Mouse (Mus musculus): ENCODE data around the gene Ptprf. TPM values are rescaled to one million over a fixed set of nuclear protein-coding genes. Genes with fewer than 3 reads are reported as not detected.

Gene Ptprf
- polyA plus RNA-seq, 1 experiment from 2014 or later: 26.9 TPM

DNA sequence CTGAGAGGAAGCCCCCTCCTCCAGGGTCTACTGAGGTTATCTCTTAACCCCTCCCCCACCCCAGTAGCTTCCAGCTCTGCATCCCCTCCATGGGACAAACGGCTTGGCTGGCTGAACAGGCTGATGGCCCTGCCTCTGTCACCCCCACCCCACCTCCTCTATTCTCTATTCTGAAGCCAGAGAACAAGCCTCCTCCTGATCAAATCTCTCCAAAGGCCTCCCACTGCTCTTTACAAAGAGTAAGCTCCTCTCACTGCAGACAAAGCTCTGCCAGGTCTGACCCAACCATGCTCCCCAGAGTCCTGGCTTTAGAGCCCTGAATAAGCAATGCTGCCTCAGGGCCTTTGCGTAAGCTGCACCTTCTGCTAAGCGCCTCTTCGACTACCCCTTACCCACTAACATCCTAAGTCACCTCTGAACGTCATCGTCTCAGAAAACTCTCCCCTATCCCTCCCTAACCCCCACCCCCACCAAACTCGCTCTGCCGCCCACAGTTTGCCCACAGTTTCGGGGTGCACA is 19.6 kb downstream of the Ptprf start:
- no peaks in the 10 kb centered on the region for H3K9me3 ChIP-seq
- no peak overlapping the region for H3K4me2 ChIP-seq
- H3K4me1 ChIP-seq: peaks cover 72% of the 10 kb centered on the region
- ATAC-seq (ENCODE audit: extremely low read depth, insufficient number of reproducible peaks, low FRiP score, low TSS enrichment): no peak
- H3K9ac ChIP-seq: no peak overlapping the region
- H3K27me3 ChIP-seq (replicated peaks): no peaks in the 10 kb centered on the region
- WGBS: 84% methylated on average over 9 of the region's 9 CpGs
- H3K4me3 ChIP-seq: no peak overlapping the region
- peaks cover 57% of the 10 kb centered on the region for H3K36me3 ChIP-seq
- no peak overlapping the region; the same call in 1 of the 2 replicates for H3K27ac ChIP-seq (replicated peaks)

DNA sequence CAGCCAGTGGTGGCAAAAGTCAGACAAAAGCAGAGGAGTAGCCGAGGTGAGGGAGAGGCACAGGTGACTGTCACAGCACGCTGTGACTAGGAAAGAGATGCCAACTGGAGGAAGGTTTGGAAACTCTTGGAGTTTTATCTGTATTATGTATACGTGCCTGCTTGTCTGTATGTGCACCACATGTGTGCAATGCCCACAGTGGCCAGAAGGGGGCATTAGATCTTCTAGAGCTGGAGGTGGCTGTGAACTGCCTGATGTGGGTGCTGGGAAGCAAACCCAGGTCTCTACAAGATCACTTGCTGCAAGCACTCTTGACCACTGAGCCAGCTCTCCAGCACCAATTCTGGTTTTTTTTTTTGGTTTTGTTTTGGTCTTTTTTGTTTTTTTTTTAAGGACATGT is 20.5 kb downstream of the Ptprf start:
- Histone ChIP-seq H3K4me1 (peaks cover 72% of the 10 kb centered on the region), H3K9me3 (no peaks in the 10 kb centered on the region), H3K36me3 (peaks cover 57% of the 10 kb centered on the region), H3K4me3 (no peak overlapping the region), H3K4me2 (no peak overlapping the region), H3K9ac (no peak overlapping the region), H3K27me3 (replicated peaks) (no peaks in the 10 kb centered on the region), H3K27ac (replicated peaks) (peak overlapping the region; percentile 81)
- ATAC-seq (ENCODE audit: extremely low read depth, insufficient number of reproducible peaks, low FRiP score, low TSS enrichment): no peak
- WGBS: 96% methylated on average over 3 of the region's 3 CpGs

DNA sequence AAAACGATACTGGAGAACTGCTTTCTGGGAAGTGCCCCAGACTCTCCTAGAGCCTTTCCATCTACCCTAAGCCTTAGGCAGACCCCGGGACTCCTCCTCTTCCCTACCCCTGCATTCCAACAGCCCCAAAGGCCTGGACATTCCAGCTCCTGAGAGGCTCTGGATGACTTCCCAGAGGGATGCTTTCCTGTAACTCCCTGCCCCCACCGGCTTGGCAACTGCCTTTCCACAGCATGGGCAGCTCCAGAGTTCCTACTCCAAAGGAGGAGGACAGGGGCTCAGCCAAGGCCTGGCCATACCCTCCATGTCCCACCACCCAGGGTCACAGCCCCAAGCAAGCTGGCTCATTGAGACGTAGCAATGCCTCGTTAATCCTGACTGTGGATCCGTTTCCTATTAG is 21.2 kb downstream of the Ptprf start:
- Histone ChIP-seq H3K27me3 (replicated peaks) (no peaks in the 10 kb centered on the region), H3K9me3 (no peaks in the 10 kb centered on the region), H3K4me2 (no peak overlapping the region; the same call in 1 of the 2 replicates), H3K36me3 (peaks cover 51% of the 10 kb centered on the region), H3K27ac (replicated peaks) (peak overlapping the region; percentile 81), H3K4me3 (no peak overlapping the region), H3K4me1 (peaks cover 72% of the 10 kb centered on the region), H3K9ac (peak overlapping the region; percentile 13; the same call in 1 of the 2 replicates)
- 47% methylated on average over 6 of the region's 6 CpGs for WGBS
- no peak for ATAC-seq (ENCODE audit: extremely low read depth, insufficient number of reproducible peaks, low FRiP score, low TSS enrichment)

DNA sequence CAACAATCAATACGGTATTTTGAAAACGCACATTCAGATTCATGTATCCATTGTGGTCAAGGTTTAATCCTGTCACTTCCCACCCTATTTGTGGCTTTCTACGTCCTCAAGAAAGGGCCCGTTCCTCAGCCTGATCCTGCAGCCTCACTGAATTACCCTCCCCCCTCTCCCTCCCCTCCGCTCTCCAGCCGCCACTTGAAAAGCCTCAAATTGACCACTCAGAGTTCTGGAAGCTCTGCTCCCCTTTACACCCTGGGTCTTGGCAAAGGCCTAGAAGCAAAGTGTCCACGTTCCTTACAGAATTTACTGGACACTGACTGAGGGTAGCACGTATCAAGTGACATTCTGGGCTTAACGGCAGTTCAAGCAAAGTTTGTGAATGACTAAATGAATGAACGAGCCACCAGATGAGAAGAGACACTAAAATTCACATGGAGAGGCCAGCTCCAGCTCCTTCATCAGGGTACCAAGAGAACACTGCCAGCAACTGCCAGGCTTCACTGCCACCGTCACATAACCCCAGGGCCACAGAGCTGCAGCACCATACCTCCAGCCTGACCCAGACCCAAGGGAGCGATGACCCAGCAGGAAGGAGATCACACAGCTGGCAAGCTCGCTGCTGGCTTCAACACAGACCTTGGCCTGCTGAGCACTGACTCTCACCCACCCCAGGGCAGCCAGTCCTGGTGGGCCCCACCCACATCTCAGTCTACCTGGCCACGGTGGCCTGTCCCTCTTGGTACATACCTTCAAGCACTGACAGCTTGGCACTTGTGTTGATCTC is 22.6 kb downstream of the Ptprf start:
- H3K9ac ChIP-seq: no peak overlapping the region
- ATAC-seq (ENCODE audit: extremely low read depth, insufficient number of reproducible peaks, low FRiP score, low TSS enrichment): no peak
- H3K4me1 ChIP-seq: peaks cover 62% of the 10 kb centered on the region
- no peak overlapping the region for H3K4me2 ChIP-seq
- H3K27ac ChIP-seq (replicated peaks): no peak overlapping the region
- no peak overlapping the region for H3K4me3 ChIP-seq
- H3K27me3 ChIP-seq (replicated peaks): no peaks in the 10 kb centered on the region
- no peaks in the 10 kb centered on the region for H3K9me3 ChIP-seq
- 73% methylated on average over 14 of the region's 14 CpGs for WGBS
- H3K36me3 ChIP-seq: peaks cover 52% of the 10 kb centered on the region

DNA sequence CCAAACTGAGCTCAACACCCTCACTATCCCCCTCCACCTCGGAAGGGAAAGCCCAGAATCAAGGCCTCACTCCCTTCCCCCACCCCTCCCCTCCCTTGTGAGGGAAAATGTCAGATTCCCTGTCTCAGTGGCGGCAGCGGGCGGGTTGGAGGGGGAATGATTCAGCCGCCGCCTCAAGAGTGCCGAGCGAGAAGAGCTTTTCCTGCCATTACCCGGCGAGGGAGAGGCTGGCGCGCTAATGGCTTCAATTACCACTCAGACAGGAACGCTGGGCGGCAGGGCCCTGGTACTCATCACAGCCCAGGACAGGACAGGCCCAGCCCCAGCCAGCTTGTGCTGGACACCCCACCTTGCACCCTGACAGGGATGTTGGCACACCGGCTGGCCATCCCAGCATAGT is 25.6 kb downstream of the Ptprf start:
- H3K4me3 ChIP-seq: no peak overlapping the region
- peaks cover 44% of the 10 kb centered on the region for H3K36me3 ChIP-seq
- no peak for ATAC-seq (ENCODE audit: extremely low read depth, insufficient number of reproducible peaks, low FRiP score, low TSS enrichment)

DNA sequence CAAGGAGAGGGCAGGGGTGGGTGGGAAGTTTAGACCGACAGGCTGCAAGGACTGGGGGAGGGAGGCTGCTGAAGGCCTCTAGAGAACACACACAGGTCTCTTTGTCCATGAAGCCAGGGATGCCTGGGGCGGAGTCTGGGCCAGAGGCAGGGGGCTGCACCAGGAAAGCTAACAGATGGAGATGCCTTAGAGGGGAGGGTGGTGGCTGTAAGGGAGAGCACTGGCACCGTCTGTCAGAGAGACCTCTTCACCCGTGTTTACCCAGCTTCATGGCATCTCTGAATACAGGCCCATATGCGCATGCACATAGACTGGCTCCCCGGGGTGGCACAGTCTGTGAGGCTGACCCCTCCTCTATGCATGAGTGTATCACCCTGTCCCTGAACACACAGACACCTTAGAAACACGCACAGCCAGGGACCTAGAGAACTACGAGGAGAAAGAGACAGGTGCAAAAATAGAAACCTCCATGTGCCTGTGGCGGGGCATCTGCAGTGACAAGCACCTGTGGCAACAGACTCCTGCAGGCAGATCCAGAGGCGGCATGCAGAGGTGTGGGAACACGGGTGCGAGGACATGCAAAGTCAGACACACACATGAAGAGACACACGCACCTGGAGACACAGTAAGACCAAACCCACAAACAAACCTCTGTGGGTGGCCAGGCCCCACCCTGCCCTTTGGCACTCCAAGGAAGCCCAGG is 29.3 kb downstream of the Ptprf start:
- no peak for ATAC-seq (ENCODE audit: extremely low read depth, insufficient number of reproducible peaks, low FRiP score, low TSS enrichment)
- Histone ChIP-seq H3K9me3 (no peaks in the 10 kb centered on the region), H3K27ac (replicated peaks) (no peak overlapping the region), H3K4me3 (no peak overlapping the region), H3K9ac (peak overlapping the region; percentile 73), H3K36me3 (peaks cover 24% of the 10 kb centered on the region), H3K4me1 (peaks cover 78% of the 10 kb centered on the region), H3K27me3 (replicated peaks) (no peaks in the 10 kb centered on the region), H3K4me2 (0 out of 2 replicates have a peak overlapping the region, but pooled peaks have one; percentile 85)
- 51% methylated on average over 13 of the region's 13 CpGs for WGBS

More for the DNA sequence above, 25.6 kb downstream of the Ptprf start:
- peak overlapping the region; percentile 42 for H3K9ac ChIP-seq
- H3K4me1 ChIP-seq: peaks cover 74% of the 10 kb centered on the region
- no peaks in the 10 kb centered on the region for H3K27me3 ChIP-seq (replicated peaks)
- H3K27ac ChIP-seq (replicated peaks): peak overlapping the region; percentile 70
- peak overlapping the region; percentile 20 for H3K4me2 ChIP-seq
- H3K9me3 ChIP-seq: no peaks in the 10 kb centered on the region
- 24% methylated on average over 15 of the region's 15 CpGs for WGBS

DNA sequence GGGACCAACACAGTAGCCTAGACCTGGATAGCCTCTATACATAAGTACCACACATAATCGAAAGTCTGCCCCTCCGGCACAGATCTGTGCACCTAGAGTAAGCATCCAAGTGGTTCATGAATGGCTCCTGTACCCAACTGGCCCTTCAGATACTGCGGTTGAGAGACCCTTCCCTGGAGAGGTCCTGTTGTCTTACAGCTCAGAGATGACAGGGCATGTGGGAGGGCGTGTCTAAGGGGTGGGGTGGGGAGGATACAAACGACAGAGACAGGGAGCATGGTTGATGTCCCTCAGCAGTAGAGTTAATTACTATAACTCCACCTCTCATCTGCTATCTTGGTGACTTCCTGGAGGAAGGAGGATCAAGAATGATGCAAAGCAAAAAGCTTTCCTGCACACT is 29.9 kb downstream of the Ptprf start:
- Histone ChIP-seq H3K4me1 (peaks cover 78% of the 10 kb centered on the region), H3K4me2 (peak overlapping the region; percentile 85), H3K27me3 (replicated peaks) (no peaks in the 10 kb centered on the region), H3K27ac (replicated peaks) (peak overlapping the region; percentile 25; the same call in 1 of the 2 replicates), H3K9me3 (no peaks in the 10 kb centered on the region), H3K4me3 (peak overlapping the region; percentile 58), H3K36me3 (peaks cover 29% of the 10 kb centered on the region), H3K9ac (peak overlapping the region; percentile 73)
- 28% methylated on average over 5 of the region's 5 CpGs for WGBS
- no peak for ATAC-seq (ENCODE audit: extremely low read depth, insufficient number of reproducible peaks, low FRiP score, low TSS enrichment)

DNA sequence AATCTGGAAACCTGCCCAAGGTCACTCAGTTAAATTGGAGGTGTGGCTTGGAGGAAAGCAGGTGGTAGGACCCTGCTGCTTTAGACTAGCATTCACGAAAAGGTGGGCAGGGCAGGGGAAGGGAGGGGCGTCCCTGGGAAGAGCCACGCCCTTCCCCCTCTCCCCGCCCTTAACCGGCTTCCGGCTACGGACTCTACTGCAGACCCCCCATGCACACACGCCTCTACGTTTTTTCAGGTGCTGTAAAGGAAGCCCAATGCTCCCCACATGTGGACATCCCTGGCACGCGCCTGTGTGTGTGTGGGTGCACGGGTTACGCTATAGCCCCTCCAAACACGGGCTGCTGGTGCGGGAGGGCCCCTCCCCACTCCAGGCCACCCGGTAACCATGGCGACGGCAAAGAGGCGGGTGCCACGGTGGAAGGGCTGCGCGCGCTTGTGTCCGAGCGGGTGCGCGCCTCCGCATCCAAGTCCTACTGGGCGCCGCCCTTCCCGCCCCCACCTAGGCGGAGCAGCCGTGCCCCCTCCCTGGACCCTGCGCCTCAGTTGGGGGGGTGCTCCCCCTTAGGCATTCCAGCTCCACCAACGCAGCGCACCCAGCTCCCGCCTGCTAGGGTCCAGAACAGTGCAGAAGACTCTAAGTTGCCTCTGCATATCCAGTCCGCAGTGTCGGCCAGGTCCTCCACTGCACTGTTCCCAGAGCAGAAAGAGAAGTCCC is 30.5 kb downstream of the Ptprf start:
- H3K4me1 ChIP-seq: peaks cover 77% of the 10 kb centered on the region
- under 1% methylated on average over 38 of the region's 39 CpGs for WGBS
- peak overlapping the region; percentile 85 for H3K4me2 ChIP-seq
- H3K9ac ChIP-seq: peak overlapping the region; percentile 73
- H3K9me3 ChIP-seq: no peaks in the 10 kb centered on the region
- 0 out of 2 replicates have a peak overlapping the region, but pooled peaks have one; percentile 25 for H3K27ac ChIP-seq (replicated peaks)
- peak; percentile 24; the same call in 1 of the 2 replicates for ATAC-seq (ENCODE audit: extremely low read depth, insufficient number of reproducible peaks, low FRiP score, low TSS enrichment)
- H3K36me3 ChIP-seq: peaks cover 35% of the 10 kb centered on the region
- peak overlapping the region; percentile 58 for H3K4me3 ChIP-seq
- no peaks in the 10 kb centered on the region for H3K27me3 ChIP-seq (replicated peaks)

DNA sequence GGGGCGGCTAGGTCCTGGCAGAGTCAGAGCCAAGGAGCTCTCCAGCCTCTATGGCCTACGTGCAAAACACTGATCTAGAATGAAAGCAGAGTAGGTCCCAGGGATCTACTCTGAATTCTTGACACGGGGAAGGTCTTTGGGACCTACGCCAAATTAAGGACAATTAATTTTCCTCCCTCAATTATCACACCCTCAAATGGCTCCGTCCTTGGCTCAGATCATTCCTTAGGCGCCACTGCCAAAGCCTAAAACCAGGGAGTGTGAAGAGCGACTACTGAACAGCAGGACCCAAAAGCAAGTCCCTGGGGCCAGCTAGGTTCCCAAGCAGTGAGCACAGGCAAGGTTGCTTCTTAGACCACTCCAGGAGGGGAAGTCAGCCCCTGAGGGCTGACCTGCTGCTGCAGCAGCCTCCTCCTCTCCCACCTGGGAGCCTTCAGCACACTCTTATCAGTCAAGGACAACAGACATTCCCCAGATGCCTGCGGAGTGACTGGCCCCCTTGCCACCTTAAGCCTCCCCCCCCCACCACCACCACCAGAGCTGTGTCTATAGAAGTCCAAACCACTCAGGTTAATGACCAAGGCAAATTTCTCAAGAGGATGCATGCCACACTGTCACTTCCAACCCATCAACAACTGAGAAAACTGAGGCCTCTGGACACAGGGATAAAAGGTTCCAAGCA is 31.3 kb downstream of the Ptprf start:
- ATAC-seq (ENCODE audit: extremely low read depth, insufficient number of reproducible peaks, low FRiP score, low TSS enrichment): no peak

DNA sequence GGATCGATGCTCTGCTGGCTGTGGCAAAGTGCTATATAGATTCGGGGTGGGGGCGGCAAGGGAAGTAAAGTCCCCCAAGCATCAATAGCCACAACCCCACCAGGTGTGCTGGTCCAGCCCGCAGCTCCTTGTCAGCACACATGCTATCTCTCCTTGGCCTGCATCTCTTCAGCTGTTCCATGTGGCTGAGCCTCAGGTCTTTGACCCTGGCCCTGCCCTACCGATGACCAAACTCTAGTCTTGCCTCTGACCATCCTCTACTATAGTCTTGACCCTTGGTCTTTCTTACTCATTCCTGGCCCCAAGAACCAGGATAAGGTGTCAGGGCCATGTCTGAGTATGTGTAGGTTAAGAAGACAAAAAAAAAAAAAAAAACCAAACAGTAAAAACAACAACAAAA is 33.2 kb downstream of the Ptprf start:
- Histone ChIP-seq H3K9ac (no peak overlapping the region), H3K4me1 (peaks cover 63% of the 10 kb centered on the region), H3K9me3 (no peaks in the 10 kb centered on the region), H3K36me3 (peaks cover 32% of the 10 kb centered on the region), H3K4me2 (no peak overlapping the region), H3K4me3 (no peak overlapping the region), H3K27me3 (replicated peaks) (no peaks in the 10 kb centered on the region), H3K27ac (replicated peaks) (no peak overlapping the region)
- no peak for ATAC-seq (ENCODE audit: extremely low read depth, insufficient number of reproducible peaks, low FRiP score, low TSS enrichment)
- 68% methylated on average over 5 of the region's 5 CpGs for WGBS

More for the DNA sequence above, 31.3 kb downstream of the Ptprf start:
- Histone ChIP-seq H3K4me2 (peak overlapping the region; percentile 85), H3K9ac (peak overlapping the region; percentile 40), H3K27me3 (replicated peaks) (no peaks in the 10 kb centered on the region), H3K4me1 (peaks cover 70% of the 10 kb centered on the region), H3K27ac (replicated peaks) (no peak overlapping the region), H3K4me3 (peak overlapping the region; percentile 58), H3K36me3 (peaks cover 41% of the 10 kb centered on the region), H3K9me3 (no peaks in the 10 kb centered on the region)
- WGBS: 68% methylated on average over 8 of the region's 8 CpGs

All from heart, embryonic 13.5 days (tissue).